Mouse (Mus musculus) urinary bladder, postnatal 36 days (tissue): ENCODE measurements around the gene Asb18.
A peak's percentile ranks its signal among the peaks of the same experiment; 100 is the strongest.

Experiments used
- DNase-seq, 2 experiments: peaks; one replicate each; pipeline ENCODE4 v3.0.0; 2022; ENCODE audit warnings: low spot score in 2 of 2, mixed read lengths in 1 of 2

Asb18 gene

GRCm38 (mm10) chr1:90014446-90014845 lies at the start of gene Asb18:
Asb18 (minus strand) TSS chr1:90014666.
- no peak for DNase-seq

GRCm38 (mm10) chr1:90060599-90060998 lies 46.1 kb upstream of the Asb18 start:
- DNase-seq, result peak; percentile 44 to 60

- no peak for DNase-seq
Observed at GRCm38 (mm10) chr1:90060054-90060453, 45.6 kb upstream of the Asb18 start.

GRCm38 (mm10) chr1:90054991-90055390 lies 40.5 kb upstream of the Asb18 start:
- no peak for DNase-seq

- DNase-seq, result peak; percentile 10 to 21
Observed at GRCm38 (mm10) chr1:90051347-90051746, 36.9 kb upstream of the Asb18 start.

- DNase-seq, result no peak
Observed at GRCm38 (mm10) chr1:90050046-90050739, 35.7 kb upstream of the Asb18 start.

GRCm38 (mm10) chr1:90028305-90028704 lies 13.8 kb upstream of the Asb18 start:
- no peak for DNase-seq

GRCm38 (mm10) chr1:90026945-90027344 lies 12.5 kb upstream of the Asb18 start:
- peak; percentile 6 to 15 for DNase-seq

GRCm38 (mm10) chr1:90020336-90020735 lies 5.9 kb upstream of the Asb18 start:
- no peak for DNase-seq

- no peak for DNase-seq
Observed at GRCm38 (mm10) chr1:90018071-90018470, 3.6 kb upstream of the Asb18 start.

GRCm38 (mm10) chr1:90013273-90013672 lies 1.2 kb downstream of the Asb18 start:
- no peak for DNase-seq

GRCm38 (mm10) chr1:90012850-90013249 lies 1.6 kb downstream of the Asb18 start:
- no peak for DNase-seq

- DNase-seq, result no peak
Observed at GRCm38 (mm10) chr1:90012168-90012567, 2.3 kb downstream of the Asb18 start.

GRCm38 (mm10) chr1:90010077-90010476 lies 4.4 kb downstream of the Asb18 start:
- DNase-seq, result no peak

GRCm38 (mm10) chr1:90009188-90009587 lies 5.3 kb downstream of the Asb18 start:
- no peak for DNase-seq

- no peak for DNase-seq
Observed at GRCm38 (mm10) chr1:90006666-90007065, 7.8 kb downstream of the Asb18 start.

GRCm38 (mm10) chr1:90000981-90001380 lies 13.5 kb downstream of the Asb18 start:
- DNase-seq, result no peak

- DNase-seq, result no peak
Observed at GRCm38 (mm10) chr1:89999858-90000257, 14.6 kb downstream of the Asb18 start.

- no peak for DNase-seq
Observed at GRCm38 (mm10) chr1:89998696-89999095, 15.8 kb downstream of the Asb18 start.

- DNase-seq, result no peak
Observed at GRCm38 (mm10) chr1:89998076-89998475, 16.4 kb downstream of the Asb18 start.

- DNase-seq, result no peak
Observed at GRCm38 (mm10) chr1:89992256-89992655, 22.2 kb downstream of the Asb18 start.

- no peak for DNase-seq
Observed at GRCm38 (mm10) chr1:89977261-89977660, 37.2 kb downstream of the Asb18 start.

GRCm38 (mm10) chr1:89976411-89976810 lies 38.1 kb downstream of the Asb18 start:
- no peak for DNase-seq

GRCm38 (mm10) chr1:89974541-89974940 lies 39.9 kb downstream of the Asb18 start:
- no peak for DNase-seq
